Mouse (Mus musculus) heart, postnatal 36 days (tissue): Measurements from ENCODE around the gene Impdh2. TPM values are rescaled to one million over a fixed set of nuclear protein-coding genes. Genes with fewer than 3 reads are reported as not detected.

Experiments used
- DNase-seq, 2 experiments: peaks; one replicate each; pipeline ENCODE4 v3.0.0; 2021 to 2022
- intact Hi-C: fragments of 180-260 bp; cut with DNase I; formaldehyde crosslinking; loops from one replicate; pipeline ENCODE4 v1.15.1; 2025
- total RNA-seq, 2 experiments: library from RNA; stranded (reverse); gene quantifications; 2 replicates each; pipeline ENCODE4 v1.2.3; 2021

The Impdh2 gene
- total RNA-seq, result 10 to 100 TPM; 48.7 to 52.2 TPM

DNA sequence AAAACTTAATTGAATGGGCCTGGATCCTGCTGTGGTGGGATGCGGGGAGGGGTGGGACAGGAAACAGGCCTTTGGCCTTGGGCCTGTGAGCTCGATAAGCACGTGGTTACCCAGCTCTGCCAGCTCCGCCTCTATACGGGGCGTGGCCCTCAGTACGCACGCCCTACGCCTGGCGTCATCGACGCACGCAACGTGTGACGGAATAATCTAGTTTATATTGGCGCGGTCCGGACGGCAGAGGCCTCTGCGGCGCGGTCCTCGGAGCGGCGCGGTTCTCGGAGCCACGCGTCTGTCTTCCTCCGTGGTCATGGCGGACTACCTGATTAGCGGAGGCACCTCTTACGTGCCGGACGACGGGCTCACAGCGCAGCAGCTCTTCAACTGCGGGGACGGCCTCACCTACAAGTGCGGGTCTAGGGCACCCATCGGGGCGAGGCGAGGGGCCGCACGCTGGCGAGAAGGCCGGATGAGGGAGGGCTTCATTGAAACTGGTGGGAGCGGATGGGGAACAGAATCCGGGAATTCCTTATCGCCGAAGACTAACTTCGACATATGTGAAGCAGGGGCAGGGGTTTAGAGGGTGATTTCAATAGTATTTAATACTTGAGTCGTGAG lies at the start of gene Impdh2:
Gene Impdh2 (plus strand): TSS at position 60 of the 615 bp plus-strand sequence.
- peak; percentile 94 to 95 for DNase-seq
- intact Hi-C loops, result no loop called here

GRCm38 (mm10) chr9:108516380-108517251 lies 43.5 kb upstream of the Impdh2 start, which contains the start of gene Qrich1:
Qrich1 (plus strand) TSS chr9:108516806.
- intact Hi-C loops, result loop anchor here (2.0 kb wide), 1 partner anchor 36 kb away; no protein-coding TSS in a partner anchor
- peak; percentile 93 to 97 for DNase-seq

DNA sequence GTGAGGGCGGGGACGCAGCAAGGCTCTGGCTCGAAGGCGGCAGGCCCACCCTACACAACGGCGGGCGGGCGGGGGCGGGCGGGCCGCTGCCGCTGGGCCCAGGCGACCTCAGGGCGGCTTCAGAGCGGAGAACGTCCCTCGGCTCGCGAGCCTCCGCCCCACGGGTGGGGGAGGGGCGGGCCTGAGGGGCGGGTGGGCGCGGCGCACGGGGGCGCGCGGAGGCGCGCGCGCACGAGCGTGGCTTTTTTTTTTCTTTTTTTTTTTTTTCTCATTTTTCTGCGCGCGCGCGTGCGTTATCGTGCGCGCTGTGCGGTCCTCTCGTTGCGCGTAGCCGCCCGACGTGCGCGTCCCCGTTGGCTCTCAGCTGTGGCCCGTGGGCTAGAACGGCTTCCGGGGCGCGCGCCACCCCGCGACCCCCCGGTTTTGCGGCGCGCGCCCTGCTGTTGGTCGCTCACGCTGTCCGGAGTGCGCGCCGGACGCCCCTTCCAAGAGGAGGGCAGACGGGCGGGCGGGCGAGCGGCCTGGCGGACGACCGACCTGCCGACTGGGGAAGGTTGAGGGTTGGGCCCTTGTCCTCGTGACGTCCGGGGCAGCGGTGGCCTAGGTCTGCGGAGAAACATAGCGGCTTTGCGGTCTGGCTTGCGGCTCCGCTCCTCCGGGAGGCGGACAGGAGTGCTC lies 42.7 kb upstream of the Impdh2 start:
- DNase-seq, result peak; percentile 76 to 85
- intact Hi-C loops, result loop anchor here (2.0 kb wide), 1 partner anchor 37 kb away; no protein-coding TSS in a partner anchor

GRCm38 (mm10) chr9:108517931-108518332 lies 42.2 kb upstream of the Impdh2 start:
- intact Hi-C loops, result loop anchor here (2.0 kb wide), 1 partner anchor 37 kb away; no protein-coding TSS in a partner anchor
- no peak for DNase-seq

GRCm38 (mm10) chr9:108521604-108522003 lies 38.5 kb upstream of the Impdh2 start:
- intact Hi-C loops, result no loop called here
- no peak for DNase-seq

DNA sequence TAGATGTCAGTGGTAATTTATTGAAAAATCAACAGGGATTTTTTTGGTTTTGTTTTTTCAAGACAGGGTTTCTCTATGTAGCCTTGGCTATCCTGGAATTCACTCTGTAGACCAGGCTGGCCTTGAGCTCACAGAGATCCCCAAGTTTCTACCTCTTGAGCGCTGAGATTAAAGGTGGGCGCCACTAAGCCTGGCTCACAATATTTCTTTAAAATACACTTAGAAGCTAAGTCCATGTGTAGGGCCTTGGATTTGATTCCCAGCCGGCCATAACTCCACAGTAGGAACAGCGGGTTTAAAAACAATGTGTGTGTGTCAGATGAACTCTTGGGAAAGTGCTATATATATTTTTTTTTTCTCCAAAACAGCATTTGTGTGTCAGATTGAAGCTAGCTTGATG lies 36.7 kb upstream of the Impdh2 start:
- intact Hi-C loops, result no loop called here
- DNase-seq, result no peak

DNA sequence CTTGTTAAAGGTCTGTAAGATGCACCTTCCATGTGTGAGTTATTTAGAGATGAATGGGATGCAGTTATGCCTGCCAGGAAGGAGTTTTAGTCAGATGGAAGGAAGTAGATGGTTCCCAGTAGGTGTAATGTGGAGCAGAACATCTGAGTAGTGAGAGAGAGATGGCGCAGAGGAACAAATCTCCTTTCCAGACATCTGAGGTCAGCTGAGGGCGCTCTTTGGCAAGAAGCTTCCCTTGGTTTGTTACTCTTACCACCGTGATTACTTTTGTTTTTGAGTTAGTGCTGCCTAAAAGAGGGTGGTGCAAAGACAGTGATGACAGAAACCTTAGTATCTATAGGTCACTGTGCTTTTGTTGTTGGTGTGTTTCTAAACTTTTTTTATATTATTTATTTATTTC lies 34.7 kb upstream of the Impdh2 start:
- DNase-seq, result no peak
- intact Hi-C loops, result no loop called here

GRCm38 (mm10) chr9:108530954-108531353 lies 29.1 kb upstream of the Impdh2 start:
- intact Hi-C loops, result no loop called here

DNA sequence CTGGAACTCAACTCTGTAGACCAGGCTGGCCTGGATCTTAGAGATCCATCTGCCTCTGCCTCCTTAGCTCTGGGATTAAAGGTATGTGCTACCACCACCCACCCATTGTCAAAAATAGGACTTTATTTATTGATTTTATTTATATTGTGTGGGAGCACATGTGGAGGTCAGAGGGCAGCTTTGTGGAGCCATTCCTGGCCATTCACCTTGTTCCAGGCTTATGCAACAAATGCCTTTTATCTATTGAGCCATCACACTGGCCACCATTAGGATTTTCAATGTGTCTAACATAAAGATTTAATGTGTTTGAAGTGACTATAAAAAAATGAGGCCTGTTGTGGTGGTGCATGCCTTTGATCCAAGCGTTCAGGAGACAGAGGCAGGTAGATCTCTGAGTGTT lies 28.6 kb upstream of the Impdh2 start:
- DNase-seq, result no peak
- intact Hi-C loops, result no loop called here

More at GRCm38 (mm10) chr9:108530954-108531353, 29.1 kb upstream of the Impdh2 start:
- no peak for DNase-seq

GRCm38 (mm10) chr9:108540846-108541245 lies 19.2 kb upstream of the Impdh2 start:
- no peak for DNase-seq
- intact Hi-C loops, result no loop called here

- no peak for DNase-seq
- intact Hi-C loops, result no loop called here
These were observed 14.1 kb upstream of the Impdh2 start for GRCm38 (mm10) chr9:108545986-108546385.

- no peak for DNase-seq
- intact Hi-C loops, result no loop called here
These were observed 13.2 kb upstream of the Impdh2 start for GRCm38 (mm10) chr9:108546875-108547274.

GRCm38 (mm10) chr9:108559169-108559568 lies 917 bp upstream of the Impdh2 start:
- intact Hi-C loops, result loop anchor here (5.0 kb wide), 1 partner anchor 687 kb away; the partner anchor contains the start of gene Rbm6
- no peak for DNase-seq

DNA sequence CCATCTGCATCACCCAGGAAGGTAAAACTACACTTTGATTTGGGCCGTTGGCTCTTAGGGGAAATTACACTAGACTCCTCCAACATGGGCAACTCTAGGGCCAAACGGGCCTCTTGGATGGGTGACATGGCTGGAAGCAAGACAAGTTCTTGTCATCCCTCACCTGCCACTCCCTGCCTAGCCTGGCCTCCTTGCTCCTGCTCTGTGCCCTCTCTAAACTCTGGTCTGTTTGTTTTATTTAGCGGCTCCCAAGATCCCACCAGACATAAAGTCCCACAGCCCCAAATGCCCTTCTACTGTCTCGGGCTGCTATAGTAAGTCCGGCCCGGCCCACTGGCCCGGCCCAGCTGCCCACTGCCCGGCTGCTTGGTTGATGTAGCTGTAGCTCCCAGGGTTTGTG lies 3.6 kb downstream of the Impdh2 start:
- DNase-seq, result no peak
- intact Hi-C loops, result no loop called here

GRCm38 (mm10) chr9:108564131-108564530 lies 4.0 kb downstream of the Impdh2 start:
- no peak for DNase-seq
- intact Hi-C loops, result no loop called here

- intact Hi-C loops, result no loop called here
- no peak for DNase-seq
These were observed 6.1 kb downstream of the Impdh2 start for GRCm38 (mm10) chr9:108565881-108566814.

DNA sequence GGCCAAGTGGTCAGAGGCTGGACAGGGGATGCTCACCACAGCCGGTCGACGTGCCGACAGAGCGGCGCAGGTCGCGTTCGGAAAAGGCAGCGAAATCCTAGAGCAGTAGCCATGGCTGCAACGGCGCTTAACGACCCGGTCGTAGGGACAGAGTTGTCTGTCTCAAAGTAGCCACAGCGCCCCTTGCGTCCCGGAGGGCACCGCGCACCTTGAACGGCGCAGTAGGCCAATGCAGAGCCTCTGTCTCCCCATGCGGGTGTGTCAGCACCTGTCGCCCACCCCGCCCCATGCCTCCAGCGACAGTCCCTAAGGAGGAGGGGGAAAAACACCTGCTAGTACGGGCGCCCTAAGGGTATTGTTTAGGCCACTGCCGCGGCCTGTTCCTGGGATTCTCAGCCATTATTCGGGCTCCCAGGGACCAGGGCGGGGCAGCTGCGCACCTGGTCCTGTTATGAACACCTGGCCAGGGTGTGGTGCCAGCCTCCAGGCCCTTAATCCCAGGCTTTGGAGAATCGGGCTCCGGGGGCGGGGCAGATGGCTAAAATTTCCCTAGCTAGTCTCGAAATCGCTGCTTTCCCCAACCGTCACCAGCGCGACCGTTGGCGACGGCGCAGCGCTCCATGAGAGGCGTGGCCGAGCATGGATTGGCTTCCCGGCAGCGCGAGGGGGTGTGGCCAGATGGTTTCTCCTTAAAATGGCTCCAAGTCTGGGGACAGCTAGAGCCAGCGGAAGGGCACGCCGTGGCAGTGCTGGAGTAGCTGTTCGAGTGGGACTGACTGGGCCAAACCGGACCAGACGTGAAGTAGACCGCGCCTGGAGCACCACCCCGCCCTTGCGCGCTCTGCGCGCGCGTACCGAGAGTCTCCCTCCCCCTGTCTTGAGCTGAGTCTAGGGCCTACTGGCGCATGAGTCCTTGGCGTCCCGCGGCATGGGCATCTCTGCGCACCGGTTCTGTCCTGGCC lies 7.0 kb downstream of the Impdh2 start, which contains the start of gene Ndufaf3:
Gene Ndufaf3 (minus strand): TSS at position 620 of the 962 bp plus-strand sequence.
- intact Hi-C loops, result loop anchor here (1.0 kb wide), 1 partner anchor 82 kb away; the partner anchor contains the start of gene Arih2
- peak; percentile 96 to 98 for DNase-seq

DNA sequence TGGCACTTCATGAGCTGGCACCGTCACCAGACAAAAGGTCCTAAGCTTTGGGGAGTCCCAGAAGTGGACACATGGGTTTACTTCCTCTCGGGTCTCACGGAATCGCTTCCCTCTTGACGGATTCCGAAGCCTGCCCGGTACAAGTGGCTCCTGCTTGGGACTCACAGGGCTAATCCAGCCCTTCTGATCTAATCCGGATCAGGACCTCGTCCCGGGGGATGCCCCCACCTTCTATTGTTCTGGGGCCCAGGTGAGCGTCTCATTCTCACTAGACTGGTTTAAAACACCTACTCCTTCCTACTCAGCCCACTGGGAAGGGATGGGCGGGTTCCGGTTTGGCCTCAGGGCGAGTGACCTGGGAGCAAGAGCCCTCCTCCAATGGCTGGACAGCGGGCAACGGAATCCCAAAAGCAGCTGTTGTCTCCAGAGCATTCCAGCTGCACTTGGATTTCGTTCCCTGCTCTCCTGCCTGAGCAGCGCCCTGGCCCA lies 7.9 kb downstream of the Impdh2 start:
- intact Hi-C loops, result loop anchor here (1.0 kb wide), 1 partner anchor 81 kb away; the partner anchor contains the start of gene Arih2
- DNase-seq, result peak in 1 of 2 experiments; percentile 41
